Mouse (Mus musculus): ENCODE measurements around the gene Ap3d1. TPM values are rescaled to one million over a fixed set of nuclear protein-coding genes. Genes with fewer than 3 reads are reported as not detected.

Gene Ap3d1
- polyA plus RNA-seq, 1 experiment from 2014 or later, result 85.1 TPM

GRCm38 (mm10) chr10:80777123-80777522 lies 35.1 kb upstream of the Ap3d1 start:
- ATAC-seq (ENCODE audit: low FRiP score) (no peak), DNase-seq (ENCODE audit: low spot score) (no peak)
- H3K9ac ChIP-seq (ENCODE audit: low read depth, low read length), result no peak overlapping the region
- no peaks in the 10 kb centered on the region for H3K9me3 ChIP-seq (ENCODE audit: control insufficient read depth, low read length)
- no peaks in the 10 kb centered on the region for H3K4me1 ChIP-seq (replicated peaks; ENCODE audit: control insufficient read depth, insufficient read depth, low read length)
- H3K27ac ChIP-seq (ENCODE audit: low read depth, low read length), result no peak overlapping the region
- no peak overlapping the region for H3K4me3 ChIP-seq (ENCODE audit: low read depth, low read length)
- no peaks in the 10 kb centered on the region for H3K27me3 ChIP-seq (ENCODE audit: control insufficient read depth, insufficient read depth, low read length)
- no peak overlapping the region for H3K4me2 ChIP-seq (replicated peaks; ENCODE audit: low read depth, low read length)
- WGBS, result 96% methylated on average over 5 of the region's 5 CpGs
- peaks cover 6% of the 10 kb centered on the region for H3K36me3 ChIP-seq (ENCODE audit: control insufficient read depth, insufficient read depth, low read length)

- no peaks in the 10 kb centered on the region for H3K4me1 ChIP-seq (replicated peaks; ENCODE audit: control insufficient read depth, insufficient read depth, low read length)
- H3K27ac ChIP-seq (ENCODE audit: low read depth, low read length), result no peak overlapping the region
- H3K9me3 ChIP-seq (ENCODE audit: control insufficient read depth, low read length), result no peaks in the 10 kb centered on the region
- no peak overlapping the region for H3K9ac ChIP-seq (ENCODE audit: low read depth, low read length)
- ATAC-seq (ENCODE audit: low FRiP score), result no peak
- WGBS, result 88% methylated on average over 6 of the region's 6 CpGs
- H3K36me3 ChIP-seq (ENCODE audit: control insufficient read depth, insufficient read depth, low read length), result peaks cover 3% of the 10 kb centered on the region
- no peak overlapping the region for H3K4me3 ChIP-seq (ENCODE audit: low read depth, low read length)
- H3K4me2 ChIP-seq (replicated peaks; ENCODE audit: low read depth, low read length), result no peak overlapping the region
- DNase-seq (ENCODE audit: low spot score), result no peak
- H3K27me3 ChIP-seq (ENCODE audit: control insufficient read depth, insufficient read depth, low read length), result no peaks in the 10 kb centered on the region
Observed at GRCm38 (mm10) chr10:80776358-80776869, 34.4 kb upstream of the Ap3d1 start.

GRCm38 (mm10) chr10:80775731-80776130 lies 33.7 kb upstream of the Ap3d1 start:
- Histone ChIP-seq H3K4me1 (replicated peaks; ENCODE audit: control insufficient read depth, insufficient read depth, low read length) (no peaks in the 10 kb centered on the region), H3K4me3 (ENCODE audit: low read depth, low read length) (no peak overlapping the region), H3K9me3 (ENCODE audit: control insufficient read depth, low read length) (no peaks in the 10 kb centered on the region), H3K27me3 (ENCODE audit: control insufficient read depth, insufficient read depth, low read length) (no peaks in the 10 kb centered on the region), H3K9ac (ENCODE audit: low read depth, low read length) (no peak overlapping the region), H3K27ac (ENCODE audit: low read depth, low read length) (no peak overlapping the region), H3K4me2 (replicated peaks; ENCODE audit: low read depth, low read length) (no peak overlapping the region), H3K36me3 (ENCODE audit: control insufficient read depth, insufficient read depth, low read length) (peaks cover 7% of the 10 kb centered on the region; the same call in 1 of the 2 replicates)
- no peak for ATAC-seq (ENCODE audit: low FRiP score)
- DNase-seq (ENCODE audit: low spot score), result no peak
- 91% methylated on average over 4 of the region's 4 CpGs for WGBS

GRCm38 (mm10) chr10:80774981-80775380 lies 32.9 kb upstream of the Ap3d1 start:
- no peaks in the 10 kb centered on the region for H3K9me3 ChIP-seq (ENCODE audit: control insufficient read depth, low read length)
- no peaks in the 10 kb centered on the region for H3K27me3 ChIP-seq (ENCODE audit: control insufficient read depth, insufficient read depth, low read length)
- ATAC-seq (ENCODE audit: low FRiP score), result no peak
- H3K36me3 ChIP-seq (ENCODE audit: control insufficient read depth, insufficient read depth, low read length), result peaks cover 7% of the 10 kb centered on the region; the same call in 1 of the 2 replicates
- no peak overlapping the region for H3K4me2 ChIP-seq (replicated peaks; ENCODE audit: low read depth, low read length)
- H3K27ac ChIP-seq (ENCODE audit: low read depth, low read length), result no peak overlapping the region
- no peak overlapping the region for H3K9ac ChIP-seq (ENCODE audit: low read depth, low read length)
- H3K4me3 ChIP-seq (ENCODE audit: low read depth, low read length), result no peak overlapping the region
- no peaks in the 10 kb centered on the region for H3K4me1 ChIP-seq (replicated peaks; ENCODE audit: control insufficient read depth, insufficient read depth, low read length)
- no peak for DNase-seq (ENCODE audit: low spot score)
- WGBS, result 92% methylated on average over 4 of the region's 4 CpGs

- H3K4me2 ChIP-seq (replicated peaks; ENCODE audit: low read depth, low read length), result no peak overlapping the region
- no peak overlapping the region for H3K27ac ChIP-seq (ENCODE audit: low read depth, low read length)
- no peaks in the 10 kb centered on the region for H3K9me3 ChIP-seq (ENCODE audit: control insufficient read depth, low read length)
- peak; percentile 22; the same call in 1 of the 2 replicates for ATAC-seq (ENCODE audit: low FRiP score)
- H3K9ac ChIP-seq (ENCODE audit: low read depth, low read length), result no peak overlapping the region
- peaks cover 7% of the 10 kb centered on the region; the same call in 1 of the 2 replicates for H3K36me3 ChIP-seq (ENCODE audit: control insufficient read depth, insufficient read depth, low read length)
- no peaks in the 10 kb centered on the region for H3K27me3 ChIP-seq (ENCODE audit: control insufficient read depth, insufficient read depth, low read length)
- H3K4me3 ChIP-seq (ENCODE audit: low read depth, low read length), result no peak overlapping the region
- DNase-seq (ENCODE audit: low spot score), result peak; percentile 82
- 62% methylated on average over 2 of the region's 2 CpGs for whole genome bisulfite sequencing
- no peaks in the 10 kb centered on the region for H3K4me1 ChIP-seq (replicated peaks; ENCODE audit: control insufficient read depth, insufficient read depth, low read length)
Observed at GRCm38 (mm10) chr10:80774549-80774948, 32.5 kb upstream of the Ap3d1 start.

GRCm38 (mm10) chr10:80773816-80774215 lies 31.8 kb upstream of the Ap3d1 start:
- Histone ChIP-seq H3K9me3 (ENCODE audit: control insufficient read depth, low read length) (no peaks in the 10 kb centered on the region), H3K27ac (ENCODE audit: low read depth, low read length) (no peak overlapping the region), H3K4me3 (ENCODE audit: low read depth, low read length) (no peak overlapping the region), H3K9ac (ENCODE audit: low read depth, low read length) (no peak overlapping the region), H3K4me2 (replicated peaks; ENCODE audit: low read depth, low read length) (no peak overlapping the region), H3K36me3 (ENCODE audit: control insufficient read depth, insufficient read depth, low read length) (peaks cover 11% of the 10 kb centered on the region; the same call in 1 of the 2 replicates), H3K4me1 (replicated peaks; ENCODE audit: control insufficient read depth, insufficient read depth, low read length) (no peaks in the 10 kb centered on the region), H3K27me3 (ENCODE audit: control insufficient read depth, insufficient read depth, low read length) (no peaks in the 10 kb centered on the region)
- 88% methylated on average over 5 of the region's 5 CpGs for WGBS
- no peak for ATAC-seq (ENCODE audit: low FRiP score)
- no peak for DNase-seq (ENCODE audit: low spot score)

GRCm38 (mm10) chr10:80768365-80768764 lies 26.3 kb upstream of the Ap3d1 start:
- Histone ChIP-seq H3K27me3 (ENCODE audit: control insufficient read depth, insufficient read depth, low read length) (no peaks in the 10 kb centered on the region), H3K4me1 (replicated peaks; ENCODE audit: control insufficient read depth, insufficient read depth, low read length) (no peaks in the 10 kb centered on the region), H3K4me2 (replicated peaks; ENCODE audit: low read depth, low read length) (no peak overlapping the region), H3K9ac (ENCODE audit: low read depth, low read length) (no peak overlapping the region), H3K4me3 (ENCODE audit: low read depth, low read length) (no peak overlapping the region), H3K9me3 (ENCODE audit: control insufficient read depth, low read length) (no peaks in the 10 kb centered on the region), H3K27ac (ENCODE audit: low read depth, low read length) (no peak overlapping the region), H3K36me3 (ENCODE audit: control insufficient read depth, insufficient read depth, low read length) (0 out of 2 replicates have a peak, but pooled peaks cover 8% of the 10 kb centered on the region)
- DNase-seq (ENCODE audit: low spot score), result no peak
- ATAC-seq (ENCODE audit: low FRiP score), result no peak
- whole genome bisulfite sequencing, result 87% methylated on average over 6 of the region's 6 CpGs

- H3K9ac ChIP-seq (ENCODE audit: low read depth, low read length), result no peak overlapping the region
- no peak overlapping the region for H3K4me3 ChIP-seq (ENCODE audit: low read depth, low read length)
- H3K4me2 ChIP-seq (replicated peaks; ENCODE audit: low read depth, low read length), result no peak overlapping the region
- no peaks in the 10 kb centered on the region for H3K4me1 ChIP-seq (replicated peaks; ENCODE audit: control insufficient read depth, insufficient read depth, low read length)
- no peak overlapping the region for H3K27ac ChIP-seq (ENCODE audit: low read depth, low read length)
- ATAC-seq (ENCODE audit: low FRiP score) (no peak), DNase-seq (ENCODE audit: low spot score) (no peak)
- 75% methylated on average over 10 of the region's 10 CpGs for WGBS
- 0 out of 2 replicates have a peak, but pooled peaks cover 6% of the 10 kb centered on the region for H3K36me3 ChIP-seq (ENCODE audit: control insufficient read depth, insufficient read depth, low read length)
- no peaks in the 10 kb centered on the region for H3K27me3 ChIP-seq (ENCODE audit: control insufficient read depth, insufficient read depth, low read length)
- no peaks in the 10 kb centered on the region for H3K9me3 ChIP-seq (ENCODE audit: control insufficient read depth, low read length)
Observed at GRCm38 (mm10) chr10:80766161-80766815, 24.2 kb upstream of the Ap3d1 start.

- H3K4me1 ChIP-seq (replicated peaks; ENCODE audit: control insufficient read depth, insufficient read depth, low read length), result no peaks in the 10 kb centered on the region
- 0 out of 2 replicates have a peak, but pooled peaks cover 3% of the 10 kb centered on the region for H3K36me3 ChIP-seq (ENCODE audit: control insufficient read depth, insufficient read depth, low read length)
- H3K4me3 ChIP-seq (ENCODE audit: low read depth, low read length), result no peak overlapping the region
- ATAC-seq (ENCODE audit: low FRiP score) (no peak), DNase-seq (ENCODE audit: low spot score) (no peak)
- no peak overlapping the region for H3K9ac ChIP-seq (ENCODE audit: low read depth, low read length)
- no peaks in the 10 kb centered on the region for H3K9me3 ChIP-seq (ENCODE audit: control insufficient read depth, low read length)
- no peak overlapping the region for H3K27ac ChIP-seq (ENCODE audit: low read depth, low read length)
- 83% methylated on average over 2 of the region's 2 CpGs for WGBS
- H3K27me3 ChIP-seq (ENCODE audit: control insufficient read depth, insufficient read depth, low read length), result no peaks in the 10 kb centered on the region
- no peak overlapping the region for H3K4me2 ChIP-seq (replicated peaks; ENCODE audit: low read depth, low read length)
Observed at GRCm38 (mm10) chr10:80765746-80766145, 23.7 kb upstream of the Ap3d1 start.

Data from hindbrain, embryonic 11.5 days (tissue).